Mouse (Mus musculus): ENCODE results near the gene Olfr713.

Olfr713 gene

GRCm38 (mm10) chr7:107030874-107031273, at the start of gene Olfr713:
Olfr713 (plus strand) TSS chr7:107031174.
- no peak for DNase-seq

- DNase-seq, result no peak
Observed at GRCm38 (mm10) chr7:106985236-106985635, 45.7 kb upstream of the Olfr713 start.

DNA sequence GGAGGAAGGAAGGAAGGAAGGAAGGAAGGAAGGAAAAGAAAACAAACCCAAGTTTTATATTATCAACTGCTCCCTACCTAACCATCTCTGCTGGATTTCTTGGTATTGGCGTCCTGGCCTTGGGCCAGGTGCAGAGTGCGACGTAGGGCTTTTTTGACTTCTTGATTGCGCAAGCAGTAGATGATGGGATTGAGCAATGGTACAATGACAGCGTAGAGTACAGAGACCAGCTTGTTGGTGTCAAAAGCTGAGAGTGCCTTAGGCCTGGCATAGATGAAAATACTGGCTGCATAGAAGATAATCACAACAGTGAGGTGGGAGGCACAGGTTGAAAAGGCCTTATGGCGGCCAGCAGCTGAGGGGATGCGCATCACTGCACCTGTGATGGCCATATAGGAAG, 30.2 kb upstream of the Olfr713 start:
- no peak for DNase-seq

DNA sequence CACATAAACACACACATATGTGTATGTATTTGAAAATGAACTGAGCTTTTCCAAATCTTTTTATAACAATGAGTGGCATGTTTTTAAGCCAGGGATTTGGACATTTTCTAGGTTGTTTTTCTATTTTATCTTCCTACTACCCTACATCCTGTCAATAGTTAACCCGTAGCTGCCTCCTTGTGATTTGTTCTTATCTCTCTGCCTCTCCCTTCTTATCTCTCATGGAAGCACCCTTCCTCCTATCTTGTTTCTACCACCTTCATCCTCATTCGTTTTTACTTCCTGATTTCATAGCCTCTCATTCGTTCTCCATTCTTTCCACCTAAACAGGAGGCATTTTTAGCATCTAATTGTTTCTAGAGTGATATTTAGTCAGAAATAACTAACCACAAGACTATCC, 26.8 kb upstream of the Olfr713 start:
- no peak for DNase-seq

DNA sequence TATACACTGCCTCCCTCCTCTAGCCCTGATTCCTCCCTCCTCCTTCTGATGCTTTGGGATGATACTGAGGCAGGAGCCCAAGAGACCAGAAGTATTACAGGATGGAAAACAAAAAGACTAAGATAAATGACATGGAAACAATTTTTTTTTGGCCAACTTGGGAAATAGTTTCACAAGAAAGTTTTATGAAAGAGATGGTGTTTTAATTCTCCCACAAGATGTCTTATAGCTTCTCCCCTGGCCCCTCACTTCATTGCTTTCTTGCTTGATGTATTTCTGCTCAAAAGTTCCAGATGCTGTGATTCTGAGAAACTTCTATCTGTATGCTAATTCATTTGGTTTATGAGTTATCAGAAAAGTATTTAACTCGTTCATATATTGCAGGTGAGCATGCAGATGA, 25.0 kb upstream of the Olfr713 start, which contains the start of gene Olfr2:
Gene Olfr2, minus strand, starts transcription at position 101 of the 400 bp plus-strand sequence.
- no peak for DNase-seq

GRCm38 (mm10) chr7:107039934-107040563, 9.1 kb downstream of the Olfr713 start:
- DNase-seq, result no peak

DNA sequence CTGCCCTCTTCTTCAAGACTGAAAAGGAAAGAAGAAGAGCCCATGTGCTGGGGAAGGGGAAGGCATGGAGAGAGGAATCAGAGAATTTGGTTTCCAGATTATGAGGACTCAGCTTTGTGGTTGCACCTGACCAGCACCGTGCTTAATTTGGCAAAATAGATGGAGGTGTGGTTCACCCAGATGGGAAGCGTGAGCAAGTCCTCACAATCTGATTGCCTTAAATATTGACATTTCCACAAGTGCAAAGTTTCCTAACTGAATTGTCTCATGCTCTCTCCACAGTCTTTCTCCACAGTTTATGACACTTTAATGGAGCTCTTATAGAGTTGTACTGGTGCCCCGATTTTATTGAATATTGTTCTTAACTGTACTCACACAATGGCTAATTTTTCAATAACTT, 12.2 kb downstream of the Olfr713 start:
- no peak for DNase-seq

DNA sequence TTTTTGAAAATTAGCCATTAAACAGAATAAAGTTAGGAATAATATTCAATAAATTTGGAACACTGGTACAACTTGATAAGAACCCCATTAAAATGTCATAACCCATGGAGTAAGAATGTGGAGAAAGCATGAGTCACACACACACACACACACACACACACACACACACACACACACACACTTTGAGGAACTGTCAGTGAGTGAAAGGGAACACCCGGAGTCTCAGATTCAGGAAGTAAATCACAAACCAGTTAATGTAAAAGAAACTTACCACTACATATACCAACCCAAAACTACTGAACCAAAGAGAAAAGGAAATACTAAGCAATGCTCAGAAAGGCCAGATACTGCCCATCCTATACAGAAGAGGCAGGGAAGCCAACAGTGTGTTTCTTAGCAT, 13.4 kb downstream of the Olfr713 start:
- DNase-seq, result no peak

DNA sequence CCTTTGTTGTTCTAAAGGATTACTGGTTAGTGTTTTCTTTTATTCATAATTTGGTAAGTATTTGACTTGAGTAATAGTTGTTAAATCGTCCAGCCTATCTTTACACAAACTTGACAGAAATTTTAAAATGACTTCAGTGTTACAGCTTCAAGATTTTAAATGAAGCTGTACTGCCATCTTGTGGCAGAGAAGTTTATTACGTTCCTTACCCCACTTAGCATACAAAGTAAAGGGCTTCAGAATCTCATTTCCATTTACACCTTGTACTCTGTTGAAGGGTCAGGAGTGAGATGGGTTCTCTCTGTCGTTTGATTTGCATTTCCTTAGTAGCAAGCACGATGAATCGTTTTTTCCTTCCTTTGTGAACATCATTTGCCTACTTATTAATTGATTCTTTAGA, 14.9 kb downstream of the Olfr713 start:
- peak; percentile 43 to 67 for DNase-seq

- DNase-seq, result peak in 1 of 2 experiments; percentile 1
Observed at GRCm38 (mm10) chr7:107047578-107047977, 16.6 kb downstream of the Olfr713 start.

DNA sequence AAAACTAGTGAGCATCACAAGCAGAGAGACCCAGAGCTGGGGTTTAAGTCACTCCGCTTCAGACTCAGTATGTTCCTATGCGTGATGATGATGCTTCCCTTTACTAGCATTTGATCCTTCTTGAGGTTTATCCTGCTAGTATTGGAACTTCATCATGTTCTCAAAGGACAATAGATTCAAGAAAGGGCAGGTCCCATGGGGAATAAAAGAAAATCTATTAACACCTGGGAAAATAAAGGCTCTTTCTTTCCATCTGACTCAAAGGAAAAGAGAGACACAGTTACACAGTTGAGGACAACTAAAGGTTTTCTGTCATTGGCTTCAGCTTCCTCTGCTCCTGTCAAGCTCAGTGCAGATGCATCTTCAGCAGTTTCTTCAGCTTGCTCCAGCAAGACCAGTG, 39.7 kb downstream of the Olfr713 start, which contains the start of gene Olfr714:
Gene Olfr714, plus strand, starts transcription at position 301 of the 400 bp plus-strand sequence.
- no peak for DNase-seq

Measured in cerebellum, postnatal 10 days (tissue).